Mouse (Mus musculus): ENCODE results near the gene Gm11020. TPM values are rescaled to one million over a fixed set of nuclear protein-coding genes. Genes with fewer than 3 reads are reported as not detected.

Gm11020 gene
- not detected for polyA plus RNA-seq (2017; shearing (Covaris generic))

DNA sequence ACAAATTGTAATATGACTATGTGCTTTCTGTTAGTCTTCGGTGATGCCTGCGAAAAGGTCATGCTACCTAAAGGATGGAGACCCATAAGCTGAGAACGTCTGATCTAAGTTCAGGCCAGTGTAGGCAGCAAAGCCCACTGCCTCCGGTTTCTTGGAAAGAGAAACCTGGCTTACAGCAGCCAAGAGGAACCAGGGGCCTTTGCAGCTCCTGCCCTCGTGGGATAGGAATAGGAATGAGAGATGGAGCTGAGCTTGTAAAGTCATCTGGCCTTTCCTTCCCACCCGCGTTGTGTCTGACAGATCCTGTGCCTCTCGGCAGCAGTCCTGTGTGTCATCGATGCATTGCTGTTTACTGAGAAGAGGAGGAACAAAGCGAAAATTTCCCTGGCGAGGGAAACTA is at the start of gene Gm11020:
Gene Gm11020 (plus strand): TSS at position 301 of the 400 bp plus-strand sequence.

DNA sequence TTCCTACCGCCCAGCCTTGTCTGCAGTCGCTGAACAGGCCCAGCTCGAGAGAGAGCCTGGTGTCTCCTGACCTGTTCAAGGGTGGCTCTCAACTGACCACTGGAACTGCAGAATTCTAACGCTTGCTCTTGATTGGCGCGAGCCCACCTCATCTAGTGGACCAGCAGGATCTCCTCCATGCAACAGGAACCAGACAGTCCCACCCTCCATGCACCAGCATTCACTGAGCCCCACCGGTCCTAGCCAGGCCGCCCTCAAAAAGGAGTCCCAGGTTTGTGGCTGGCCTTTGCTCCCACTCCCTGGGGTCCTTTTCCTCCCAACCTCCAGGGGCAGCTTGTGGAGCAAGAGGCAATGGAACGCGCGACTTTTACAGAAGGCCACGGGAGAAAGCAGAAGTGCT is 28.3 kb upstream of the Gm11020 start, which contains the start of gene Cmtm2a:
Gene Cmtm2a (minus strand): TSS at position 101 of the 400 bp plus-strand sequence.

DNA sequence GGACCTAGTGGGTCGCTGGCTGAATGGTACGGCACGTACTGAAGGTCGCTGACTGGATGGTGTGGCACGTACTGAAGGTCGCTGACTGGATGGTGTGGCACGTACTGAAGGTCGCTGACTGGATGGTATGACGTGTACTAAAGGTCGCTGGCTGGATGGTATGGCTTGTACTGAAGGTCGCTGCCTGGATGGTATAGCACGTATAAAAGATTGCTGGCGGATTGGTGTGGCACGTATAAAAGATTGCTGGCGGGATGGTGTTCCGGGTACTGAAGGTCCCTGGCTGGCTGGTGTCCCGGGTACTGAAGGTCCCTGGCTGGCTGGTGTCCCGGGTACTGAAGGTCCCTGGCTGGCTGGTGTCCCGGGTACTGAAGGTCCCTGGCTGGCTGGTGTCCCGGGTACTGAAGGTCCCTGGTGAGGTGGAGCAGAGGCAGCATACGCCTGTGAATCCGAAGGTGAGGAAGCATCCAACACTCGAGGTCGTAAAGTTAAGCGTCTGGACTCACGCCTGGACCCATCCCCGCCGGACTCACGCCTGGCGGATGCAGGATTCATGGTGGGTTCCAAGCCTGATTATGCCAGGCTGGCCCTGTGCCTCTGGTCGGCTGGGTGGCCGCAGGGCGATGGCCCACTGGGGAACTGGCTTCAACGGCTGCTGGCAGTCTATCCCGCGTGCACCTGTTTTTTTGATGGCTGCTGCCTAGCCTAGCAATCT is 11.8 kb upstream of the Gm11020 start, which contains the start of the genes Gm45711 and Cmtm1:
Gene Gm45711 (minus strand): TSS at position 641 of the 715 bp plus-strand sequence.
Gene Cmtm1 (minus strand): TSS at position 705 of the 715 bp plus-strand sequence.

DNA sequence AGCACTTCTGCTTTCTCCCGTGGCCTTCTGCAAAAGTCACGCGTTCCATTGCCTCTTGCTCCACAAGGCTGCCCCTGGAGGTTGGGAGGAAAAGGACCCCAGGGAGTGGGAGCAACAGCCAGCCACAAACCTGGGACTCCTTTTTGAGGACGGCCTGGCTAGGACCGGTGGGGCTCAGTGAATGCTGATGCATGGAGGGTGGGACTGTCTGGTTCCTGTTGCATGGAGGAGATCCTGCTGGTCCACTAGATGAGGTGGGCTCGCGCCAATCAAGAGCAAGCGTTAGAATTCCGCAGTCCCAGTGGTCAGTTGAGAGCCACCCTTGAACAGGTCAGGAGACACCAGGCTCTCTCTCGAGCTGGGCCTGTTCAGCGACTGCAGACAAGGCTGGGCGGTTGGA is 563 bp downstream of the Gm11020 start, which contains the start of gene Cmtm2b:
Gene Cmtm2b (plus strand): TSS at position 301 of the 400 bp plus-strand sequence.

DNA sequence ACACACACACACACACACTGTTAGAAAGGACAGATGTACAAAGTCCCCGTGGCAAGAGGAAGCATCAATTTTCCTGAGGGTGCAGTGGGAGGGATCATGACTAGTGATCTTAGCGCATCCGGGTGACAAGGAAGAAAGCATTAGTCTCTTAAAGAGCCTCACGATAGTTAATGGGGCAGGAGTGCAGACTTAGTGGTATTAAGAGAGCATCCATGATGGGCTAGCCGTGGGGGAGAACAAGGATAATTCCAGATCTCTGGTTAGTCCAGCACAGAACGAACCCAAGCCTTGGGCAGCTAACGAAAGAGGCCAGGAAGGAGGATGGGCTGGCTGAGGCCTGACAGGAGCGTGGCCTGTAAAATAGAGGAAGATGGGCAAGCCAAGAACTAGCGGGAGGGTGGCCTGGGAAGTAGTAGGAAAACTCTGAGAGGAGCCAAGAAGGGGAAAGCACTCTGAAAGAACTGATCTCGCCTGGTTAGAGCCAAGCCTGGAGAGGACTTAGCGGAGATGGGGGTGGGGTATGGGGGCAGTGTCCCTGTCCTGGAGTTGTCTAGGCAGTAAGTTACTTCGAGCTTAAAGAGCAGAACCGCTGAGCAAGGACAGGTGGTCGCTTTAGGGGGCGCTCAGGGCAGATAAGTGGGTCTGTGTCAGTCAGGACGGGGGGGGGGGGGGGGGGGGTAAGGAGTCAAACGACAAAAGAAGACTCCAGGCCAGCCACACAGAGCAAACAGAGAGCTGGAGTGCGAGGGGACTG is 18.0 kb downstream of the Gm11020 start, which contains the start of gene Cmtm3:
Gene Cmtm3 (plus strand): TSS at position 182 of the 754 bp plus-strand sequence.

Other genes with a start within 250 kb of the Gm11020 start
- gene Cdh5, start 219.9 kb upstream of the Gm11020 start, polyA plus RNA-seq (2017; shearing (Covaris generic)), result 0.85 TPM
- gene Bean1, start 151.1 kb upstream of the Gm11020 start, polyA plus RNA-seq (2017; shearing (Covaris generic)), result 1.0 TPM
- 60.2 TPM for gene Tk2, start 73.0 kb upstream of the Gm11020 start, polyA plus RNA-seq (2017; shearing (Covaris generic))
- 71.4 TPM for gene Cklf, start 70.7 kb upstream of the Gm11020 start, polyA plus RNA-seq (2017; shearing (Covaris generic))
- not detected for gene Cmtm2a, start 28.4 kb upstream of the Gm11020 start, polyA plus RNA-seq (2017; shearing (Covaris generic))
- not detected for gene Gm45711, start 11.5 kb upstream of the Gm11020 start, polyA plus RNA-seq (2017; shearing (Covaris generic))
- not detected for gene Cmtm1, start 11.4 kb upstream of the Gm11020 start, polyA plus RNA-seq (2017; shearing (Covaris generic))
- gene Cmtm2b, start 663 bp downstream of the Gm11020 start, polyA plus RNA-seq (2017; shearing (Covaris generic)), result not detected
- gene Cmtm3, start 17.8 kb downstream of the Gm11020 start, polyA plus RNA-seq (2017; shearing (Covaris generic)), result 5.7 TPM
- 0.87 TPM for gene Cmtm4, start 74.2 kb downstream of the Gm11020 start, polyA plus RNA-seq (2017; shearing (Covaris generic))
- 50.4 TPM for gene Dync1li2, start 121.5 kb downstream of the Gm11020 start, polyA plus RNA-seq (2017; shearing (Covaris generic))
- gene Terb1, start 188.3 kb downstream of the Gm11020 start, polyA plus RNA-seq (2017; shearing (Covaris generic)), result 0.49 TPM
- 77.4 TPM for gene Nae1, start 213.1 kb downstream of the Gm11020 start, polyA plus RNA-seq (2017; shearing (Covaris generic))
- gene Car7, start 213.1 kb downstream of the Gm11020 start, polyA plus RNA-seq (2017; shearing (Covaris generic)), result 4.0 TPM